Comparison of ENCODE assay signal across 8 mouse cellular contexts in the genomic region with DNA sequence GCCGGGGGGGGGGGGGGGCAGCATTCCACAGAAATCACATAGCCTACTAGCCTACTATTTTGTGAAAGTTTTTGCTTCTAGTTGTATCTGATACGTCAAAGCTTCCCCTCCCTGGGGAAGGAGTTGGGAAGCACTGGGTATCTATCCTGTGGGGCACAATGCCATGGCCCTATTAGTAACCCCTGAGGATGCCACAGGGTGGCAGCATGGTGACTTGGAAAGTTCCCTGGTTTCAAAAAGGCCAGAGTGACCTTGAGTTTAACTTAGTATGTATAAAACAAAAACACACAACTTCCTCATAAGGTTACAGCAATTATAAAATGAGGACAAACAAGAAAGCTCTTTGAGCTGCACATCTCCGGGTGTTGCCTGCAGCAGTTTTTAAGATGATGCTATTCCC. TPM values are rescaled to one million over a fixed set of nuclear protein-coding genes. Genes with fewer than 3 reads are reported as not detected.
DNase-seq lines count a peak whose midpoint lies in the region; ATAC-seq and TF ChIP-seq lines count a peak whose summit lies in the region.

No protein-coding gene starts in this region.

- H3K27ac ChIP-seq in intestine, postnatal 0 days (ENCODE audit: low read depth, low read length), result no peak overlapping the region
- H3K27ac ChIP-seq in intestine, embryonic 15.5 days, result no peak overlapping the region
- no peak overlapping the region for H3K27ac ChIP-seq in forebrain, embryonic 10.5 days

- no peak overlapping the region for H3ac ChIP-seq in C2C12 (ENCODE audit: control insufficient read depth, insufficient read length, low read depth)

- no peak overlapping the region for H3K4me2 ChIP-seq in intestine, postnatal 0 days (replicated peaks; ENCODE audit: low read depth)
- H3K4me2 ChIP-seq in intestine, embryonic 15.5 days (replicated peaks), result no peak overlapping the region

- WGBS in intestine, postnatal 0 days, result 60% methylated on average over 3 of the region's 3 CpGs
- 56% methylated on average over 3 of the region's 3 CpGs for WGBS in intestine, embryonic 15.5 days
- WGBS in forebrain, embryonic 10.5 days, result 73% methylated on average over 3 of the region's 3 CpGs

- H3K9ac ChIP-seq in intestine, postnatal 0 days (ENCODE audit: low read depth, low read length), result no peak overlapping the region
- H3K9ac ChIP-seq in intestine, embryonic 15.5 days, result no peak overlapping the region

- no peaks in the 10 kb centered on the region for H3K9me3 ChIP-seq in intestine, postnatal 0 days (ENCODE audit: control insufficient read depth)
- H3K9me3 ChIP-seq in intestine, embryonic 15.5 days, result no peaks in the 10 kb centered on the region
- no peaks in the 10 kb centered on the region for H3K9me3 ChIP-seq in forebrain, embryonic 10.5 days

- no peaks in the 10 kb centered on the region for H3K36me3 ChIP-seq in intestine, postnatal 0 days (ENCODE audit: control insufficient read depth, insufficient read depth)
- H3K36me3 ChIP-seq in intestine, embryonic 15.5 days, result no peaks in the 10 kb centered on the region
- no peaks in the 10 kb centered on the region for H3K36me3 ChIP-seq in C2C12 (ENCODE audit: control insufficient read depth, insufficient read depth)
- no peaks in the 10 kb centered on the region for H3K36me3 ChIP-seq in forebrain, embryonic 10.5 days (replicated peaks)

- no peaks in the 10 kb centered on the region for H3K79me3 ChIP-seq in C2C12 (ENCODE audit: low read depth)

- no peaks in the 10 kb centered on the region for H3K27me3 ChIP-seq in intestine, postnatal 0 days (replicated peaks; ENCODE audit: control insufficient read depth, insufficient read depth, low read length)
- no peaks in the 10 kb centered on the region for H3K27me3 ChIP-seq in intestine, embryonic 15.5 days (replicated peaks)
- H3K27me3 ChIP-seq in C2C12 (ENCODE audit: control insufficient read depth, insufficient read depth, insufficient read length), result no peaks in the 10 kb centered on the region
- no peaks in the 10 kb centered on the region for H3K27me3 ChIP-seq in forebrain, embryonic 10.5 days (ENCODE audit: poor library complexity, severe bottlenecking)

- DNase-seq in MEL-GATA-1-ER (ENCODE audit: extremely low read depth, low read depth), result peak; percentile 44
- peak; percentile 12 for DNase-seq in induced T-regulatory cell, adult 2 months (ENCODE audit: low read depth)
- DNase-seq in thymus, postnatal 36 days, result no peak
- DNase-seq in right cerebral cortex, postnatal 14 days, result no peak
- no peak for DNase-seq in forebrain, embryonic 10.5 days (ENCODE audit: extremely low spot score, low spot score)

- H3K4me3 ChIP-seq in intestine, postnatal 0 days (ENCODE audit: low read depth, low read length), result no peak overlapping the region
- H3K4me3 ChIP-seq in intestine, embryonic 15.5 days (replicated peaks), result no peak overlapping the region
- H3K4me3 ChIP-seq in C2C12 (ENCODE audit: insufficient read depth, poor library complexity, severe bottlenecking), result no peak overlapping the region
- no peak overlapping the region for H3K4me3 ChIP-seq in forebrain, embryonic 10.5 days

- peak; percentile 65 for TF ChIP-seq CTCF in intestine, postnatal 0 days (IDR thresholded peaks at IDR 0.05; ENCODE audit: low read depth)
- peak; percentile 28 for TF ChIP-seq CTCF in C2C12 (IDR thresholded peaks at IDR 0.05; ENCODE audit: control insufficient read depth, insufficient read depth, insufficient read length)

- H3K4me1 ChIP-seq in intestine, postnatal 0 days (replicated peaks; ENCODE audit: control insufficient read depth, insufficient read depth, low read length), result no peaks in the 10 kb centered on the region
- H3K4me1 ChIP-seq in intestine, embryonic 15.5 days (replicated peaks), result 0 out of 2 replicates have a peak, but pooled peaks cover 2% of the 10 kb centered on the region
- peaks cover 30% of the 10 kb centered on the region for H3K4me1 ChIP-seq in forebrain, embryonic 10.5 days

- no peaks in the 10 kb centered on the region for H3K79me2 ChIP-seq in C2C12 (ENCODE audit: control insufficient read depth, insufficient read depth)

- ATAC-seq in intestine, postnatal 0 days, result no peak
- no peak for ATAC-seq in intestine, embryonic 15.5 days

TF ChIP-seq in C2C12, 6 proteins besides CTCF, POLR2A, EP300 and RAD21:
- TF ChIP-seq MAX (IDR thresholded peaks at IDR 0.05) (no peak), MYOD1 (IDR thresholded peaks at IDR 0.05; ENCODE audit: control insufficient read depth, insufficient read length, low read depth) (no peak), FOSL1 (IDR thresholded peaks at IDR 0.05; ENCODE audit: insufficient read depth, low read length, poor library complexity, severe bottlenecking) (no peak), USF1 (IDR thresholded peaks at IDR 0.05; ENCODE audit: low read depth) (no peak), CEBPB (IDR thresholded peaks at IDR 0.05; ENCODE audit: low read depth) (no peak), MYOG (IDR thresholded peaks at IDR 0.05; ENCODE audit: control insufficient read depth, extremely low read depth, insufficient read length) (no peak)

RNA-seq across cellular contexts. Expression of a gene that starts 42.8 kb away (rescaled TPM):
- 0.08 and 0.13 TPM in 2 replicates for polyA plus RNA-seq in intestine, postnatal 0 days (2015; fragmentation: Nextera tagmentation; extraction: Ambion mirVana)
- not detected in 2 replicates for polyA plus RNA-seq in intestine, embryonic 15.5 days (2015; fragmentation: Nextera tagmentation; extraction: Ambion mirVana)
- not detected for polyA plus RNA-seq in C2C12 (2012; fragmentation: generic; extraction: Trizol)
- not detected in 2 replicates for polyA plus RNA-seq in forebrain, embryonic 10.5 days (2016; fragmentation: Nextera tagmentation; extraction: Ambion mirVana)

Comparison
In these comparisons a context has a peak if more than half of its experiments do, and no peak if none do; other contexts are left out.
1. DNase-seq: peak in MEL-GATA-1-ER (single experiment) and induced T-regulatory cell, adult 2 months (single experiment); none in thymus, postnatal 36 days (0 of 2), right cerebral cortex, postnatal 14 days (single experiment) and forebrain, embryonic 10.5 days (single experiment).